Mouse (Mus musculus): ENCODE data around the gene Gm609.

GRCm38 (mm10) chr16:45371076-45371475 is 121.7 kb downstream of the Gm609 start:
- TF ChIP-seq CTCF (IDR thresholded peaks at IDR 0.05; ENCODE audit: low read depth) = no peak
- TF ChIP-seq EP300 (IDR thresholded peaks at IDR 0.05; ENCODE audit: low read depth) = no peak
